Mouse (Mus musculus) limb, embryonic 12.5 days (tissue): ENCODE measurements around the gene Zbtb38. TPM values are rescaled to one million over a fixed set of nuclear protein-coding genes. Genes with fewer than 3 reads are reported as not detected.
"Not testable (repeated sequence)": the region's sequence is repeated elsewhere in the genome, so short reads cannot be mapped to it uniquely, and the experiment has no call there.

Source experiments
- ATAC-seq: fragments of 200-750 bp; cut with Nextera tagmentation; 2 replicates; pipeline ENCODE4 v1.8.0; 2017; ENCODE audit warnings: low read depth, moderate TSS enrichment; ENCODE audit not compliant: insufficient number of reproducible peaks, insufficient read depth, low FRiP score, low TSS enrichment
- H3K27ac ChIP-seq: fragments of 300-500 bp; sonication (generic); 2 replicates; pipeline ENCODE4 v1.5.1; 2016; ENCODE audit warnings: mild to moderate bottlenecking, moderate library complexity
- H3K27me3 ChIP-seq: fragments of 300-500 bp; sonication (generic); 2 replicates; pipeline ENCODE4 v1.6.1; 2016; ENCODE audit warnings: mild to moderate bottlenecking, moderate library complexity
- H3K36me3 ChIP-seq: fragments of 300-500 bp; sonication (generic); 2 replicates; pipeline ENCODE4 v1.6.1; 2016; ENCODE audit warnings: mild to moderate bottlenecking, moderate library complexity
- H3K4me1 ChIP-seq: fragments of 300-500 bp; sonication (generic); replicated peaks from 2 replicates; pipeline ENCODE4 v1.6.1; 2016
- H3K4me2 ChIP-seq: fragments of 300-500 bp; sonication (generic); 2 replicates; pipeline ENCODE4 v1.6.1; 2016; ENCODE audit warnings: mild to moderate bottlenecking, moderate library complexity
- H3K4me3 ChIP-seq: fragments of 300-500 bp; sonication (generic); replicated peaks from 2 replicates; pipeline ENCODE4 v1.5.1; 2016; ENCODE audit warnings: mild to moderate bottlenecking
- H3K9ac ChIP-seq: fragments of 300-500 bp; sonication (generic); replicated peaks from 2 replicates; pipeline ENCODE4 v1.6.1; 2016; ENCODE audit warnings: mild to moderate bottlenecking, moderate library complexity
- H3K9me3 ChIP-seq: fragments of 300-500 bp; sonication (generic); 2 replicates; pipeline ENCODE4 v1.6.1; 2016; ENCODE audit warnings: mild to moderate bottlenecking, moderate library complexity
- WGBS: fragments of 180-500 bp; shearing (Covaris S2); methylation state at CpG from one replicate; pipeline ENCODE4 v1.1.7; 2016; 5-methylcytosine and 5-hydroxymethylcytosine counted together
- polyA plus RNA-seq: library from polyadenylated mRNA; unstranded; fragments of >200 nt; fragmentation: Nextera tagmentation; extraction: Ambion mirVana; gene quantifications from 2 replicates; pipeline ENCODE4 v1.2.1, GENCODE M21; 2016

The Zbtb38 gene
- polyA plus RNA-seq, 1 experiment from 2014 or later: 10.2 TPM

GRCm38 (mm10) chr9:96689076-96689475, 63.6 kb downstream of the Zbtb38 start:
- 91% methylated on average over 4 of the region's 4 CpGs for WGBS
- Histone ChIP-seq H3K27ac (no peak overlapping the region), H3K36me3 (peaks cover 33% of the 10 kb centered on the region), H3K9me3 (no peaks in the 10 kb centered on the region), H3K9ac (no peak overlapping the region), H3K27me3 (no peaks in the 10 kb centered on the region), H3K4me3 (no peak overlapping the region), H3K4me1 (peaks cover 6% of the 10 kb centered on the region), H3K4me2 (no peak overlapping the region)
- ATAC-seq: no peak

GRCm38 (mm10) chr9:96688194-96688875, 64.3 kb downstream of the Zbtb38 start:
- no peak overlapping the region for H3K4me2 ChIP-seq
- no peaks in the 10 kb centered on the region for H3K9me3 ChIP-seq
- WGBS: 78% methylated on average over 21 of the region's 21 CpGs
- no peaks in the 10 kb centered on the region for H3K27me3 ChIP-seq
- H3K9ac ChIP-seq: no peak overlapping the region
- peaks cover 6% of the 10 kb centered on the region for H3K4me1 ChIP-seq
- H3K36me3 ChIP-seq: peaks cover 33% of the 10 kb centered on the region
- ATAC-seq: no peak
- no peak overlapping the region for H3K4me3 ChIP-seq
- H3K27ac ChIP-seq: no peak overlapping the region

DNA sequence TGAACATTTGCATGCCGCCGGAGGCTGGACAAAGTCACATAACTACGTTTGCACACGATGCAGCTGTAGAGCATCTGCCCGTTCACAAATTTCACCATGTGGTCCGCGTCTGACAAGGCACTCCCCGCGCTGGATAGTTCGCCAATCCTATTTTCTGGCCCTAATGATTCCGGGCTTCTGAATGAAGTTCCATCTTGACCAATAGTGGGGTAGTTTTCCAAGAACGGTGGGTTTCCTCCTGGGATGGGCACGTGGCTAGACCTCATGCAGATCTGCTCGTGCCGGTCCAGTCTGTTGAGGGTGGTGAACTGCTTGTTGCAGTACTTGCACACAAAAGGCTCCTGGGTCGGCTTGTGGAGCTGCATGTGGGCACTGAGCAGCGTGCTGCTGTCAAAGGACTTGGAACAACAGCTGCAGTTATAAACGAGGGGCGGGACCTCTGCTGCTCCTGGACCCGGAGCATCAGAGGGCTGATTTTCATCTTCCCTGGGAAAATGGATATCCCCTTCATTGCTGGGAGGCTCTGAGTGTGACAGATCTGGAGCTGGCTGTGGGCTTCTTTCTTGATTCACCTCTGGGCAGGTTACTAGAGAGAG, 64.9 kb downstream of the Zbtb38 start:
- Histone ChIP-seq H3K4me2 (no peak overlapping the region), H3K9ac (no peak overlapping the region), H3K9me3 (no peaks in the 10 kb centered on the region), H3K4me3 (no peak overlapping the region), H3K27ac (no peak overlapping the region), H3K36me3 (peaks cover 33% of the 10 kb centered on the region), H3K4me1 (peaks cover 6% of the 10 kb centered on the region), H3K27me3 (no peaks in the 10 kb centered on the region)
- ATAC-seq: no peak
- WGBS: 77% methylated on average over 20 of the region's 20 CpGs

DNA sequence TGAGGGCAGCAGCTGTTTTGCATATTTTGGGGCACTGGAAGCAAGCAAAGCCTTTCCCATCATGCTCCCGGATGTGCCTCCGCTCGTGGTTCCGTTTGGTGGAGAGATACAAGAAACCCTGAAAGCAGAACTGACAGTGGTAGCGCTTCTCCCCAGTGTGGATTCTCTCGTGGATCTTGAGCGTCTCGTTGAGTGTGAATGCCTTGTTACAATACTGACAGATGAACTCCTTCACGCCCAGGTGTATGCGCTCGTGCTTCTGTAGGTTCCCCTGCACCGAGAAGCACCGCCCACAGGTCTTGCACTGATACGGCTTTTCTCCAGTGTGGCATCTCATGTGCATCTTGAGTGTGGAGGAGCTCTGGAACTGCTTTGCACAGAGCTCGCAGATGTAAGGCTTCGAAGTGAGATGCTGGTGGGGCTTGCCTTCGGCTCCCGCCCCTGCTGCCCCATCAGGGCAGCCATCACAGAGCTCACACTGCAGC, 67.0 kb downstream of the Zbtb38 start:
- Histone ChIP-seq H3K27ac (no peak overlapping the region), H3K9me3 (no peaks in the 10 kb centered on the region)
- WGBS: 93% methylated on average over 18 of the region's 18 CpGs

DNA sequence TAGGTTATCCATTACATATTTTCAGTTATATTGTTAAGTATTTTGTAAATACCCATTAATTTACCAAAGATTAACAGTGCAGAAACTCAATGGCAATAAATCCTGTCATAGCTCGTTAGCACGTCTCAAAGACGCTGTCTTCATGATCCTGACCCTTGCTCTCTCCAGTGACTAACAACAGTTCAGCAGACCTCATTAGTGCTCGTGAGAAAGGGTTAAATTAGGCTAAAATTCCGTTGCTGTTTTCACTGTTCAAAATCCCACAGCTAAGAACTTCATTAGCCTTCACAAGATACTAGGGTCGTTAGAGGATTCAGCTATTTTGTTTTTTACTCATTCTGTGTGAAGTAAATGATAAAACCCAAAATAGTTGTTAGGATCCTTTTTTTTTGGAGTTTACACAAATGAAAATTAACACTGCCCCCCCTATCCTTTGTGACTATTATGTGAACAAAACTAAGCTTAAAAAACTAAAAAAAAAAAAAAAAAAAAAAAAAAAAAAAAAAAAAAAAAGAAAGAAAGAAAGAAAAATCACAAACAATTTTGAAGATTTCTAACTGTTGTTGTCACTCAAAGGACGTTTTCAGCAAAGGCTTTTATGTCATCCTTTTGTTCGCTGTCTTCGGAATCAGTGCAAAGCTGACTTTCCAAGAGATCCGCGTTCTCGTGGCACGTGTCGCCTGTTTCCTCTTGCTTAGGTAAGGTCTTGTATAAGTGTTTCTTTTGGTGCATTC, 67.6 kb downstream of the Zbtb38 start:
- WGBS: 61% methylated on average over 14 of the region's 14 CpGs
- H3K27ac ChIP-seq: no peak overlapping the region
- no peak overlapping the region for H3K4me2 ChIP-seq
- H3K9ac ChIP-seq: no peak overlapping the region
- H3K4me1 ChIP-seq: no peaks in the 10 kb centered on the region
- H3K27me3 ChIP-seq: no peaks in the 10 kb centered on the region
- no peak for ATAC-seq
- H3K9me3 ChIP-seq: no peaks in the 10 kb centered on the region
- no peak overlapping the region for H3K4me3 ChIP-seq
- peaks cover 33% of the 10 kb centered on the region for H3K36me3 ChIP-seq

More for the DNA sequence above, 67.0 kb downstream of the Zbtb38 start:
- peaks cover 5% of the 10 kb centered on the region for H3K4me1 ChIP-seq
- no peaks in the 10 kb centered on the region for H3K27me3 ChIP-seq
- peaks cover 33% of the 10 kb centered on the region for H3K36me3 ChIP-seq
- ATAC-seq: no peak
- H3K4me3 ChIP-seq: no peak overlapping the region
- H3K9ac ChIP-seq: no peak overlapping the region
- no peak overlapping the region for H3K4me2 ChIP-seq

DNA sequence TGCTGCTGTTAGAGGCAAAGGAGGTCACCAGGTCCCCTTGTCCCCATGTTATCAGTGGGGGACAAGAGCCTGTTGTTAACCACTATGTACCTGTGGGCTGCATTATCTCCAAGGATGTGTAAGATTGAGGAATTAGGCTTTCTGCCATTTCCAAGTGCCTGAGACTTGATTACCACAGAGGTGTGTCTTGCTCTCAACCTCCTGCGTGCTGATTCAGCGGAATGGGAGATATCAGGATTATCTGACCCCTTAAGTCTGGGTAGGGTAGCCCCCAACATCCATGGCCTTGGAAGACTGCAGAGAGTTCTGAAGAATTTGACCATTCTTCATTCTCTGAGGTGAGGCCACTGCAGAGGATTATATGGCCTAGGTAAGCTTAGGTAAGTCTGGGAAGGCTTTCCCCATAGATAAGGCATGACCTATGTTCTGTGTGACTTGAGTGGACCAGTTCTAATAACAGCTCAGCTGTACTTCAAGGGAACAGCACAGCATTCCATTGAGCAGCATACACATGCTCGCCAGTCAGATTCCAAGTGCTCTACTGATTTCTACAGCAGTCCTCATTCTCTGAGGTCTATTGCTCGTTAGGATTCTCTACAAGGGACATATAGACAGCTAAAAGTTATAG, 68.4 kb downstream of the Zbtb38 start:
- H3K4me1 ChIP-seq: no peaks in the 10 kb centered on the region
- no peak overlapping the region for H3K4me3 ChIP-seq
- no peak for ATAC-seq
- no peaks in the 10 kb centered on the region for H3K9me3 ChIP-seq
- no peak overlapping the region for H3K27ac ChIP-seq
- peaks cover 33% of the 10 kb centered on the region for H3K36me3 ChIP-seq
- no peaks in the 10 kb centered on the region for H3K27me3 ChIP-seq
- H3K9ac ChIP-seq: no peak overlapping the region
- 59% methylated on average over 4 of the region's 4 CpGs for WGBS
- no peak overlapping the region for H3K4me2 ChIP-seq

GRCm38 (mm10) chr9:96678611-96679010, 74.0 kb downstream of the Zbtb38 start:
- 86% methylated on average over 5 of the region's 5 CpGs for WGBS

GRCm38 (mm10) chr9:96677711-96678110, 74.9 kb downstream of the Zbtb38 start:
- not testable (repeated sequence) for H3K36me3 ChIP-seq, H3K4me2 ChIP-seq, H3K27me3 ChIP-seq, H3K4me1 ChIP-seq, H3K4me3 ChIP-seq, ATAC-seq, H3K9ac ChIP-seq, H3K9me3 ChIP-seq, H3K27ac ChIP-seq
- WGBS: 80% methylated on average over 5 of the region's 5 CpGs

More at GRCm38 (mm10) chr9:96678611-96679010, 74.0 kb downstream of the Zbtb38 start:
- Histone ChIP-seq H3K27me3 (no peaks in the 10 kb centered on the region), H3K4me2 (no peak overlapping the region), H3K9me3 (no peaks in the 10 kb centered on the region), H3K4me1 (no peaks in the 10 kb centered on the region), H3K9ac (no peak overlapping the region), H3K4me3 (no peak overlapping the region), H3K36me3 (no peaks in the 10 kb centered on the region), H3K27ac (no peak overlapping the region)
- ATAC-seq: no peak

- Histone ChIP-seq H3K9me3 (no peaks in the 10 kb centered on the region), H3K27me3 (no peaks in the 10 kb centered on the region), H3K4me1 (no peaks in the 10 kb centered on the region), H3K27ac (no peak overlapping the region), H3K9ac (no peak overlapping the region), H3K4me3 (no peak overlapping the region), H3K36me3 (no peaks in the 10 kb centered on the region), H3K4me2 (no peak overlapping the region)
- WGBS: 92% methylated on average over 10 of the region's 10 CpGs
- ATAC-seq: no peak
Observed at GRCm38 (mm10) chr9:96676671-96677070, 76.0 kb downstream of the Zbtb38 start.

- H3K4me1 ChIP-seq: no peaks in the 10 kb centered on the region
- no peaks in the 10 kb centered on the region for H3K9me3 ChIP-seq
- H3K9ac ChIP-seq: no peak overlapping the region
- H3K4me3 ChIP-seq: no peak overlapping the region
- H3K27me3 ChIP-seq: no peaks in the 10 kb centered on the region
- no peak for ATAC-seq
- 86% methylated on average over 8 of the region's 8 CpGs for whole genome bisulfite sequencing
- no peak overlapping the region for H3K27ac ChIP-seq
- H3K36me3 ChIP-seq: no peaks in the 10 kb centered on the region
- no peak overlapping the region for H3K4me2 ChIP-seq
Observed at GRCm38 (mm10) chr9:96675763-96676640, 76.6 kb downstream of the Zbtb38 start.
